Mouse (Mus musculus): ENCODE data around the gene Lrp8.

GRCm38 (mm10) chr4:107774868-107775267 is 27.2 kb upstream of the Lrp8 start:
- TF ChIP-seq CTCF (IDR thresholded peaks at IDR 0.05): no peak
- TF ChIP-seq EP300 (IDR thresholded peaks at IDR 0.05): no peak
